Mouse (Mus musculus): ENCODE results near the gene Olfr933. TPM values are rescaled to one million over a fixed set of nuclear protein-coding genes. Genes with fewer than 3 reads are reported as not detected.

The Olfr933 gene
- polyA plus RNA-seq (2015; fragmentation: Nextera tagmentation; extraction: Ambion mirVana) = not detected in 2 replicates

GRCm38 (mm10) chr9:38972013-38972412 is at the start of gene Olfr933:
Gene Olfr933 (plus strand): TSS chr9:38972313.

GRCm38 (mm10) chr9:38929509-38929908 is 42.6 kb upstream of the Olfr933 start, which contains the start of gene Olfr930:
Gene Olfr930 (plus strand): TSS chr9:38929809.

GRCm38 (mm10) chr9:38988215-38988614 is 16.1 kb downstream of the Olfr933 start, which contains the start of gene Olfr934:
Gene Olfr934 (minus strand): TSS chr9:38988315.

GRCm38 (mm10) chr9:38999583-38999982 is 27.5 kb downstream of the Olfr933 start, which contains the start of gene Olfr935:
Gene Olfr935 (minus strand): TSS chr9:38999683.

GRCm38 (mm10) chr9:39023277-39023676 is 51.2 kb downstream of the Olfr933 start, which contains the start of gene Olfr146:
Gene Olfr146 (minus strand): TSS chr9:39023377.

Other genes with a start within 250 kb of the Olfr933 start
- 0.05 TPM in 1 of 2 replicates, not detected in the other for gene Olfr920, start 220.0 kb upstream of the Olfr933 start, polyA plus RNA-seq (2015; fragmentation: Nextera tagmentation; extraction: Ambion mirVana)
- gene Olfr921, start 199.2 kb upstream of the Olfr933 start, polyA plus RNA-seq (2015; fragmentation: Nextera tagmentation; extraction: Ambion mirVana) = not detected in 2 replicates
- not detected in 2 replicates for gene Olfr922, start 157.7 kb upstream of the Olfr933 start, polyA plus RNA-seq (2015; fragmentation: Nextera tagmentation; extraction: Ambion mirVana)
- gene Olfr923, start 145.8 kb upstream of the Olfr933 start, polyA plus RNA-seq (2015; fragmentation: Nextera tagmentation; extraction: Ambion mirVana) = not detected in 2 replicates
- gene Olfr924, start 127.9 kb upstream of the Olfr933 start, polyA plus RNA-seq (2015; fragmentation: Nextera tagmentation; extraction: Ambion mirVana) = not detected in 2 replicates
- not detected in 2 replicates for gene Olfr26, start 117.3 kb upstream of the Olfr933 start, polyA plus RNA-seq (2015; fragmentation: Nextera tagmentation; extraction: Ambion mirVana)
- gene Olfr926, start 95.2 kb upstream of the Olfr933 start, polyA plus RNA-seq (2015; fragmentation: Nextera tagmentation; extraction: Ambion mirVana) = not detected in 2 replicates
- not detected in 2 replicates for gene Olfr930, start 42.5 kb upstream of the Olfr933 start, polyA plus RNA-seq (2015; fragmentation: Nextera tagmentation; extraction: Ambion mirVana)
- not detected in 2 replicates for gene Olfr934, start 16.0 kb downstream of the Olfr933 start, polyA plus RNA-seq (2015; fragmentation: Nextera tagmentation; extraction: Ambion mirVana)
- not detected in 2 replicates for gene Olfr935, start 27.4 kb downstream of the Olfr933 start, polyA plus RNA-seq (2015; fragmentation: Nextera tagmentation; extraction: Ambion mirVana)
- not detected in 2 replicates for gene Olfr146, start 51.1 kb downstream of the Olfr933 start, polyA plus RNA-seq (2015; fragmentation: Nextera tagmentation; extraction: Ambion mirVana)
- gene Olfr937, start 92.6 kb downstream of the Olfr933 start, polyA plus RNA-seq (2015; fragmentation: Nextera tagmentation; extraction: Ambion mirVana) = not detected in 2 replicates
- not detected in 2 replicates for gene Olfr938, start 106.6 kb downstream of the Olfr933 start, polyA plus RNA-seq (2015; fragmentation: Nextera tagmentation; extraction: Ambion mirVana)
- gene Olfr27, start 155.8 kb downstream of the Olfr933 start, polyA plus RNA-seq (2015; fragmentation: Nextera tagmentation; extraction: Ambion mirVana) = not detected in 2 replicates
- not detected in 2 replicates for gene Olfr943, start 194.0 kb downstream of the Olfr933 start, polyA plus RNA-seq (2015; fragmentation: Nextera tagmentation; extraction: Ambion mirVana)
- gene Olfr944, start 229.6 kb downstream of the Olfr933 start, polyA plus RNA-seq (2015; fragmentation: Nextera tagmentation; extraction: Ambion mirVana) = not detected in 2 replicates